Mouse (Mus musculus): ENCODE measurements around the gene Cenpt. TPM values are rescaled to one million over a fixed set of nuclear protein-coding genes. Genes with fewer than 3 reads are reported as not detected.

Gene Cenpt
- total RNA-seq (2023) = 10 to 100 TPM; 21.5 to 22.7 TPM

GRCm38 (mm10) chr8:105853178-105853577 lies at the start of gene Cenpt:
Gene Cenpt (minus strand): TSS chr8:105853278.

GRCm38 (mm10) chr8:105900180-105900940 lies 47.3 kb upstream of the Cenpt start, which contains the start of gene Pskh1:
Gene Pskh1 (plus strand): TSS chr8:105900441.

GRCm38 (mm10) chr8:105893339-105893738 lies 40.3 kb upstream of the Cenpt start, which contains the start of gene Nrn1l:
Gene Nrn1l (plus strand): TSS chr8:105893567.

GRCm38 (mm10) chr8:105880754-105881520 lies 27.9 kb upstream of the Cenpt start, which contains the start of gene Edc4:
Gene Edc4 (plus strand): TSS chr8:105880881.

GRCm38 (mm10) chr8:105860143-105860981 lies 7.3 kb upstream of the Cenpt start, which contains the start of gene Nutf2:
Gene Nutf2 (plus strand): TSS chr8:105860580.

GRCm38 (mm10) chr8:105854715-105855216 lies 1.7 kb upstream of the Cenpt start, which contains the start of gene Thap11:
Gene Thap11 (plus strand): TSS chr8:105855132.

GRCm38 (mm10) chr8:105826861-105827848 lies 25.9 kb downstream of the Cenpt start, which contains the start of the genes Ranbp10 and Tsnaxip1:
Gene Ranbp10 (minus strand): TSS chr8:105827350.
Gene Tsnaxip1 (plus strand): TSS chr8:105827731.

Other genes starting within 250 kb of the Cenpt start
- 10 to 100 TPM; 23.8 to 28.0 TPM for gene Ripor1, start 248.0 kb downstream of the Cenpt start, total RNA-seq (2023)
- gene Ctcf, start 216.7 kb downstream of the Cenpt start, total RNA-seq (2023) = 100 to 1,000 TPM; 148 to 161 TPM
- under 1 TPM in 1 of 2 experiments, not detected in 1; 0.99 TPM for gene Agrp, start 215.9 kb downstream of the Cenpt start, total RNA-seq (2023)
- 100 to 1,000 TPM; 131 to 138 TPM for gene Carmil2, start 167.0 kb downstream of the Cenpt start, total RNA-seq (2023)
- gene Acd, start 152.2 kb downstream of the Cenpt start, total RNA-seq (2023) = 10 to 100 TPM; 45.6 to 47.8 TPM
- 10 to 100 TPM in 1 of 2 experiments, 1 to 10 TPM in 1; 4.9 to 11.4 TPM for gene Pard6a, start 152.1 kb downstream of the Cenpt start, total RNA-seq (2023)
- not detected for gene 4933405L10Rik, start 145.6 kb downstream of the Cenpt start, total RNA-seq (2023)
- 1 to 10 TPM; 4.2 to 4.6 TPM for gene Enkd1, start 145.1 kb downstream of the Cenpt start, total RNA-seq (2023)
- gene Gfod2, start 94.6 kb downstream of the Cenpt start, total RNA-seq (2023) = 10 to 100 TPM in 1 of 2 experiments, 1 to 10 TPM in 1; 7.2 to 10.5 TPM
- gene Ranbp10, start 25.9 kb downstream of the Cenpt start, total RNA-seq (2023) = 10 to 100 TPM; 67.1 to 69.5 TPM
- gene Tsnaxip1, start 25.5 kb downstream of the Cenpt start, total RNA-seq (2023) = not detected
- gene Thap11, start 1.9 kb upstream of the Cenpt start, total RNA-seq (2023) = 10 to 100 TPM; 23.6 to 24.1 TPM
- 10 to 100 TPM; 20.8 to 35.3 TPM for gene Nutf2, start 7.3 kb upstream of the Cenpt start, total RNA-seq (2023)
- 10 to 100 TPM; 85.5 to 94.7 TPM for gene Edc4, start 27.6 kb upstream of the Cenpt start, total RNA-seq (2023)
- gene Nrn1l, start 40.3 kb upstream of the Cenpt start, total RNA-seq (2023) = 1 to 10 TPM; 2.3 to 2.5 TPM
- 10 to 100 TPM; 23.2 TPM for gene Pskh1, start 47.2 kb upstream of the Cenpt start, total RNA-seq (2023)
- 1 to 10 TPM in 1 of 2 experiments, not detected in 1; 2.9 TPM for gene Ctrl, start 80.6 kb upstream of the Cenpt start, total RNA-seq (2023)
- 100 to 1,000 TPM; 159 to 185 TPM for gene Psmb10, start 85.2 kb upstream of the Cenpt start, total RNA-seq (2023)
- gene Lcat, start 90.1 kb upstream of the Cenpt start, total RNA-seq (2023) = under 1 TPM; 0.41 to 0.56 TPM
- gene Slc12a4, start 112.8 kb upstream of the Cenpt start, total RNA-seq (2023) = 10 to 100 TPM; 13.5 to 17.9 TPM
- not detected for gene Dpep3, start 126.2 kb upstream of the Cenpt start, total RNA-seq (2023)
- gene Dus2, start 138.1 kb upstream of the Cenpt start, total RNA-seq (2023) = 10 to 100 TPM; 16.3 to 19.8 TPM
- not detected for gene Dpep2nb, start 152.7 kb upstream of the Cenpt start, total RNA-seq (2023)
- 1 to 10 TPM; 8.3 to 9.5 TPM for gene Ddx28, start 158.6 kb upstream of the Cenpt start, total RNA-seq (2023)
- 100 to 1,000 TPM; 205 to 213 TPM for gene Nfatc3, start 205.6 kb upstream of the Cenpt start, total RNA-seq (2023)